Mouse (Mus musculus) E14TG2a.4 (cell line): Measurements from ENCODE around the gene Col25a1.

Experiments
- H3K27me3 ChIP-seq: 2 replicates; pipeline ENCODE4 v1.6.1; 2014; ENCODE audit warnings: low read length, control low read depth; ENCODE audit not compliant: insufficient read depth
- H3K36me3 ChIP-seq: 2 replicates; pipeline ENCODE4 v1.6.1; 2014; ENCODE audit warnings: low read length, control low read depth; ENCODE audit not compliant: insufficient read depth
- H3K4me1 ChIP-seq: replicated peaks from 2 replicates; pipeline ENCODE4 v1.6.1; 2014; ENCODE audit warnings: low read depth, low read length, control low read depth
- H3K4me3 ChIP-seq: replicated peaks from 2 replicates; pipeline ENCODE4 v1.5.1; 2014; ENCODE audit warnings: mild to moderate bottlenecking, low read length
- H3K9me3 ChIP-seq: 2 replicates; pipeline ENCODE4 v1.6.1; 2014; ENCODE audit warnings: low read length, control low read depth
- CTCF ChIP-seq: conservative IDR thresholded peaks from 2 replicates; pipeline ENCODE4 v1.5.1; 2014; ENCODE audit warnings: low read length
- NANOG ChIP-seq: IDR thresholded peaks from 2 replicates; pipeline ENCODE4 v1.6.1; 2014; ENCODE audit warnings: borderline replicate concordance, low read length, mixed read lengths
- POU5F1 ChIP-seq: IDR thresholded peaks from 2 replicates; pipeline ENCODE4 v1.6.1; 2014; ENCODE audit warnings: low read length, borderline replicate concordance

Col25a1 gene

DNA sequence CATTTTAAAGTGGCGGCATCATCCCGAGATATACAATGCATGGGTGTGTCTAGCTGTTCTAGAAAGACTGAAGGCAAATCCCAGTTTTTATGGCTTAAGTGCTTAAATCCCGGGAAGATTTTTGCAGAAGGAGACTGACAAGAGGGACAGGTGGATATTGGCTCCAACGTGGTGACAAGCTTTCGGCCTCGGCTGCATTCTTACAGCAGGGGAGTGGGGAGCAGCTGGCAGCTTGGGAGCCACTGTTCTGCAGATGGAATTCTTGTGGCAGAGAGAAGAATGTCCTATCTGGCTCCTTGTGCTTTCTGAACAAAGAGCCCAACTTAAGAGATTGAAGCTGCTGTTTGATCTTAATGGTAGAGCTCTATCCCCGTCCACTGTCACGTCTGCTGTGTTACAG lies 16.5 kb downstream of the Col25a1 start:
- Histone ChIP-seq H3K9me3 (peaks cover 45% of the 10 kb centered on the region), H3K4me1 (no peaks in the 10 kb centered on the region), H3K36me3 (no peaks in the 10 kb centered on the region), H3K4me3 (no peak overlapping the region), H3K27me3 (no peaks in the 10 kb centered on the region)
- no peak for TF ChIP-seq CTCF
- TF ChIP-seq POU5F1: no peak

DNA sequence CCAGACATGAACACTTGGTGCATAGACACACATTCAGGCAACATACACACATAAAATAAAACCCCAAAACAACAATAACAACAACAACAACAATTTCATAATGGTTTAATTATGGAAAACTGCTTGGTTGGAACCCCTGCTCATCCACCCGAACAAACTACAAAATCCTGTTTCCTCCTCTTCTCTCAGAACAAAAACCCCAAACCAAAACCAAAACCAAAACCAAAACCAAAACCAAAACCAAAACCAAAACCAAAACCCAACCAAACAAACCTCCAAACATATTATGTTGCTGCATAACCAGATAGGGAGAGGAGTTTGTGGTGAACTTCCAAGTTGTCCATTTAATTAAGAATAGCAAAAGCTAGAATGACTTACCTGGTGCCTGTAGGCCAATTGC lies 17.9 kb downstream of the Col25a1 start:
- H3K27me3 ChIP-seq: no peaks in the 10 kb centered on the region
- TF ChIP-seq NANOG: no peak
- TF ChIP-seq CTCF: no peak
- TF ChIP-seq POU5F1: no peak
- no peak overlapping the region for H3K4me3 ChIP-seq
- H3K4me1 ChIP-seq: no peaks in the 10 kb centered on the region
- peaks cover 33% of the 10 kb centered on the region for H3K9me3 ChIP-seq
- H3K36me3 ChIP-seq: no peaks in the 10 kb centered on the region

DNA sequence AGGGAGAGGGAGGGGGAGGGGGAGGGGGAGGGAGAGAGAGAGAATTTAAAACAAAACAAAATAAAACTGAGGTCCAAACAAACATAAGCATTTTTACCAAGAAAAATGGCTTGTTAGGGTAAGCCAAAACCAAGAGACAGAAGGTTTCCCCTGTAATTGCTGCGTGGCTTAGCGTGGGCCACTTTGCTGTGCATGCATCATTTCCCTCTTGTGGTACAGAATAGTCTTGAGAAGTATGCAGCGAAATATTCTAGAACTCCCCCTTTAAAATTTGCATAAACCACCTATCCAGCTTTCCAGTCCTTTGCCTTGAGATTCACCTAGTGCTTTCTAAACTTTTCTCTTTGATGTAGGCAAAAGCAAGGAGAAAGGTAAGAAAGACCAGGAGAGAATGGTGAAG lies 21.8 kb downstream of the Col25a1 start:
- H3K27me3 ChIP-seq: no peaks in the 10 kb centered on the region
- no peak for TF ChIP-seq NANOG
- no peak for TF ChIP-seq CTCF
- TF ChIP-seq POU5F1: no peak
- no peaks in the 10 kb centered on the region for H3K36me3 ChIP-seq
- H3K9me3 ChIP-seq: peaks cover 11% of the 10 kb centered on the region
- H3K4me1 ChIP-seq: no peaks in the 10 kb centered on the region
- H3K4me3 ChIP-seq: no peak overlapping the region

DNA sequence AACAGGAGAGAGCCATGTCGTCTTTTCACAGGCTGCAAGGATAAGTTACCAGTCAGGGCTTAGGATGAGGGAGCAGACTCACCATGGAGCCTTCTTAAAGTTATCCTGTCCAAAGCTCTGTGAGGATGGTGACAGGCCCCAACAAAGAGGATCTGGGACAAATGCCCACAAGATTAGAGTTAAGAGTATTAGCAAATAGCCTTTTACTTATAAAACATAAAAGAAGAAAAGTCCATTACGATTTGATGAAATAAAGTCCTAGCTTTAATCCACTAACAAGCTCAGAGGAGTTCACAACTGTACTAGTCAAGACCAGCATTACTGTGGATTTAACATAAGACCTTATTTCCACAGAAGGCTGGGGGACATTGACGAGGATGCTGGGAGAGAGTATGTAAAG lies 26.2 kb downstream of the Col25a1 start:
- H3K27me3 ChIP-seq: no peaks in the 10 kb centered on the region
- no peaks in the 10 kb centered on the region for H3K4me1 ChIP-seq
- H3K4me3 ChIP-seq: no peak overlapping the region
- H3K9me3 ChIP-seq: peaks cover 6% of the 10 kb centered on the region
- TF ChIP-seq CTCF (no peak), NANOG (no peak), POU5F1 (no peak)
- H3K36me3 ChIP-seq: no peaks in the 10 kb centered on the region

DNA sequence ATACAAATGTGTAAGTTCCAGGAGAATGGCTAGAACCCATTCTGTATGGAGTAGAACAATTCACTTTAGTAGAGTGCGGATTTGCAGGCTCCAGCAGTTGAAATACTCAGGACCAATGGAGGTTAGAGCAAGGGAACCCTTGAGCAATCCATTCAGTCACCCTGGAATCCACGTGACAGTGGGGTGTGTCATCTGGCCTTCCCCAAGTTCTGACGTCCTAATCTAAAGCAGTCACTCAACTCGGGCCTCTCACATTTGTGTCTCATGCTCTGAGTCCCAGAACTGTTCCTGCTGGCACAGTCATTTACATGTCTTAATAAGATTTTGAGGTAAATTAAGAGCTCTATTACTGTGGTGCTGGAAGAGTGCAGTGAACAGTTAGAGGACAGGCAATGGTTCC lies 28.6 kb downstream of the Col25a1 start:
- Histone ChIP-seq H3K4me3 (no peak overlapping the region), H3K27me3 (no peaks in the 10 kb centered on the region), H3K4me1 (no peaks in the 10 kb centered on the region), H3K36me3 (no peaks in the 10 kb centered on the region), H3K9me3 (no peaks in the 10 kb centered on the region)
- TF ChIP-seq NANOG (no peak), CTCF (no peak), POU5F1 (no peak)

DNA sequence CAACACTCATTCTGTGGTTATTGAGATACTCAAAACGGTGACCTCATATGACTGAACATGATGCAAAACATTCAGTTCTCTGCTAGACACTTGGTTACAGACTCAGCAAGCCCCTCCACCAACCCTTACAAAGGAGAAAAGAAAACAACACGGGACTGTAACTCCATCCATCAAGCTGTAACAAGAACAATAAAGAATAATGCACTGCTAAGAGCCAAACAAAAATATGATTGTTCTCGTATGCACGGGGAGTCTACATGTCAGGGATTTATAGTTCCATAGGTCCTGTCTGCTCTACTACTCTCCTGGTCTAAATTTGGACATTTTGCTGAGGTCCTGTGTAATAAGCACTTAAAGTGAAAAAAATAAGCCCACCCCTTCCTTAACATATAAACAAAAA lies 29.6 kb downstream of the Col25a1 start:
- TF ChIP-seq POU5F1: no peak
- TF ChIP-seq NANOG: no peak
- no peak for TF ChIP-seq CTCF
- no peaks in the 10 kb centered on the region for H3K36me3 ChIP-seq
- H3K9me3 ChIP-seq: no peaks in the 10 kb centered on the region
- H3K27me3 ChIP-seq: no peaks in the 10 kb centered on the region
- no peak overlapping the region for H3K4me3 ChIP-seq
- no peaks in the 10 kb centered on the region for H3K4me1 ChIP-seq

DNA sequence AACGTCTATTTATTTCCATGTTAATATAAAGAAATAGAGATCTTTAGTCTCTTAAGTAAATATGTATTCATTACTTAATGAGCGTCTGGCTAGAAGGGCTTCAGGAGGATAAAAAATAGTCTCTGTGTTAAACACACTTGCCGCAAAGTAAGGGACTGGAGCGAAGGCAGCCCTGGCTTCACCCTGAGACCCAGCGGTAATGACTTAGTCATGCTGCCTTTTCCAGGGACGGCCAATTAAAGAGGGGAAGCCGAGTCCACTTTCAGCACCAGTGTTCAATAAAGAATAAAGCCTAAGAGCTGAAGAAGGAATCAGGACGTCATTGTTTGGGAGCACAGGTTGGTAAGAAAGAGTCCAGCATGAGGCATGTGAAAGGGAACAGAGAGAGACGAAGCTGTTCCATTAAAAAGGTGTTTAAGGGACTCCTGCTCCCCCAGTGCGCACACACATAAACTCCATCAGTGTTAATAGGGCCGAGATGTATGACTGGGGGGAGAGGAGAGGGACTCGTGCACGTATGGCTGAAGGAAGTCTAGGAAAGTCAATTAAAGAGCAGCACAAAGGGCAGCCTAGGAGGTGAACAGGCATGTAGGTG lies 30.1 kb downstream of the Col25a1 start:
- no peaks in the 10 kb centered on the region for H3K9me3 ChIP-seq
- TF ChIP-seq NANOG: no peak
- TF ChIP-seq CTCF: no peak
- no peak for TF ChIP-seq POU5F1
- H3K4me3 ChIP-seq: no peak overlapping the region
- no peaks in the 10 kb centered on the region for H3K36me3 ChIP-seq
- H3K4me1 ChIP-seq: no peaks in the 10 kb centered on the region
- H3K27me3 ChIP-seq: no peaks in the 10 kb centered on the region

DNA sequence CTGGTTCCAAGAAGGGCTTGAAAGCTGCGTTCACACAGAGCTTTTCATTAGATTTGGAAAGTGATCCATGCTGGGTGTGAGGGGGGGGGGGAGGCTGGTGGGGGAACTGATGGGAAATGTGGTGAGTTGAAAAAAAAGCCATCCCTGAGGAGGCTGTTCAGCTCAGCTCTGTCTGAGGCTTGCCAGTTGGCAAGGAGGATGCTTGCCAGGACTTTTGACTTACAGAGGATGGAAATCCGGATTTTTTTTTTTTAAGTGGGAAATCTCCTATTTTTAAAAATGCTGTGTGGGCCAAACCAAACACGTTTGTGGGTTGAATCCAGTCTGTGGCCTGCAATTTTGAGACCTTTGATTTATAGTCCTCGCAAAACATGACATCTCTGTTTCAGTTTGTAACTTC lies 35.6 kb downstream of the Col25a1 start:
- peaks cover 8% of the 10 kb centered on the region for H3K9me3 ChIP-seq
- H3K27me3 ChIP-seq: no peaks in the 10 kb centered on the region
- H3K4me1 ChIP-seq: no peaks in the 10 kb centered on the region
- no peak for TF ChIP-seq POU5F1
- TF ChIP-seq CTCF: no peak
- TF ChIP-seq NANOG: no peak
- no peaks in the 10 kb centered on the region for H3K36me3 ChIP-seq
- H3K4me3 ChIP-seq: no peak overlapping the region

DNA sequence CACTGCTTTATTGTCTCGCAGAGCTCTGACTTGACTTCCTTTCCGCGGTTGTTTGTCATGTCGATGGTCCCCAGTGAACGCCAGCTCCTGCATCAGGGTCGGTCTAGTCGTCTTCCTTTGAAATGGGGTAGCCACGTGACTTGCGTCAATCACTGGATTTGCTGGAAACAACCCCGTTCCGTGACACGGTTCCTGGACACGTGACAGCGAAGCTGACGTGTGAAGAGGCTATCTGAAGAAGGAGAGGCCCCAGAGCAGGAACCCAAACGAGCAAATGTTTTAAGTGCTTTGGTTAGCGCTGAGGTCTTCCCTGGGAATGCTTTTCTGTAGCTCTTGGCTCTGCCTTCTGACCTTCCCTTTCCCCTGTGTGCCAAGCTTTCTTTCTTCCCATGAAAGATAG lies 41.5 kb downstream of the Col25a1 start:
- no peak overlapping the region for H3K4me3 ChIP-seq
- no peaks in the 10 kb centered on the region for H3K4me1 ChIP-seq
- no peaks in the 10 kb centered on the region for H3K36me3 ChIP-seq
- TF ChIP-seq NANOG (no peak), POU5F1 (no peak), CTCF (no peak)
- H3K27me3 ChIP-seq: peaks cover 6% of the 10 kb centered on the region
- H3K9me3 ChIP-seq: peaks cover 8% of the 10 kb centered on the region
